Mouse (Mus musculus) ovary, adult 2 months (tissue): ENCODE data around the gene Krtap9-1. TPM values are rescaled to one million over a fixed set of nuclear protein-coding genes. Genes with fewer than 3 reads are reported as not detected.

Source experiments
- polyA plus RNA-seq: library from polyadenylated mRNA; depleted of rRNA; stranded (reverse); fragments of >200 nt; gene quantifications from 2 replicates; pipeline ENCODE4 v1.2.3, GENCODE M21; 2012; rRNA removed

The Krtap9-1 gene
- not detected in 2 replicates for polyA plus RNA-seq

GRCm38 (mm10) chr11:99873089-99873488 lies at the start of gene Krtap9-1:
Gene Krtap9-1 (plus strand): TSS chr11:99873389.

GRCm38 (mm10) chr11:99837966-99838365 lies 35.2 kb upstream of the Krtap9-1 start, which contains the start of gene 2300003K06Rik:
Gene 2300003K06Rik (minus strand): TSS chr11:99838066.

GRCm38 (mm10) chr11:99851508-99851907 lies 21.7 kb upstream of the Krtap9-1 start, which contains the start of gene Krtap4-16:
Gene Krtap4-16 (minus strand): TSS chr11:99851608.

GRCm38 (mm10) chr11:99857617-99858016 lies 15.6 kb upstream of the Krtap9-1 start, which contains the start of gene Gm11568:
Gene Gm11568 (plus strand): TSS chr11:99857917.

DNA sequence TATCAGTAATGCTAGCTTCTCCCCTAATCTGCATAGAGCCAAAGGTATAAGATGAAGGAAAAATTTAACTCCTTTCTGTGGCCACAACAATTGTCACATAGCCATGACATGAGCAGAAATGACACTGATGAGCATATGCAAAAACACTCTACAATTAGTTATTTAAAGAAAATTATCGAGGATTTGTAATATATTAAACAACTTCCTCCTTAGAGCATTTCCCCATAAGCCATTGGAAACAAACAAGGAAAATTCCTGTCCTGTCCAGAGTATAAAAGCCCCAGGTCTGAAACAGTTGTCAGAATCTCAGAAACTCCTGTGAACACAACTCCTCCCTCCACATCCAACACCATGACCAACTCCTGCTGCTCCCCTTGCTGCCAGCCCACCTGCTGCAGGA lies 9.0 kb upstream of the Krtap9-1 start, which contains the start of gene Gm11559:
Gene Gm11559, plus strand, starts transcription at position 301 of the 400 bp plus-strand sequence.

GRCm38 (mm10) chr11:99878887-99879286 lies 5.7 kb downstream of the Krtap9-1 start, which contains the start of gene Gm11567:
Gene Gm11567 (plus strand): TSS chr11:99879187.

GRCm38 (mm10) chr11:99907620-99908019 lies 34.4 kb downstream of the Krtap9-1 start, which contains the start of gene Krtap31-1:
Gene Krtap31-1 (plus strand): TSS chr11:99907920.

DNA sequence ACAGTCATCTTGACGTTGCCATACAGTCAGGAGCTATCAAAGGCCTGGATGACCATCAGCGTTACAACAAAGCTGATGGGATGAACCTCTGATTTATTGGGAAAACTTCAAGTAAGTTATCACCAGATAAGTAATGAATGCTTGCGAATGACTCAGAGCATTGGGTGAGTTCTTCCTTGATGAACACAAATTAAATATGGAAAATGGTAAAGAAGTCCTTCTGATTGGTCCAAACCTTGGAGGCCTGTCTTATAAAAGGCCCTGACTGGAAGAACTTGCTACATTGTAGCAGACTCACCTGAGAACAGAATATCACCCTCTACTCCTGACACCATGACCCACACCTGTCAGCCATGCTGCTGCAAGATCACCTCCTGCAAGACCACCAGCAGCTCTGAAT lies 41.3 kb downstream of the Krtap9-1 start, which contains the start of gene Gm11565:
Gene Gm11565, plus strand, starts transcription at position 301 of the 400 bp plus-strand sequence.

Other genes with a start within 250 kb of the Krtap9-1 start
- not detected in 2 replicates for gene Krtap4-1, start 245.2 kb upstream of the Krtap9-1 start, polyA plus RNA-seq
- gene Krtap4-2, start 238.3 kb upstream of the Krtap9-1 start, polyA plus RNA-seq, result not detected in 2 replicates
- gene Krtap4-7, start 229.3 kb upstream of the Krtap9-1 start, polyA plus RNA-seq, result not detected in 2 replicates
- not detected in 2 replicates for gene Gm11555, start 223.2 kb upstream of the Krtap9-1 start, polyA plus RNA-seq
- not detected in 2 replicates for gene Gm11563, start 214.4 kb upstream of the Krtap9-1 start, polyA plus RNA-seq
- 0.18 and 0.26 TPM in 2 replicates for gene Krtap4-6, start 207.4 kb upstream of the Krtap9-1 start, polyA plus RNA-seq
- gene Gm14190, start 182.6 kb upstream of the Krtap9-1 start, polyA plus RNA-seq, result not detected in 2 replicates
- not detected in 2 replicates for gene Gm14180, start 139.1 kb upstream of the Krtap9-1 start, polyA plus RNA-seq
- not detected in 2 replicates for gene Gm11595, start 100.5 kb upstream of the Krtap9-1 start, polyA plus RNA-seq
- gene Krtap4-8, start 92.7 kb upstream of the Krtap9-1 start, polyA plus RNA-seq, result not detected in 2 replicates
- gene Krtap4-9, start 88.2 kb upstream of the Krtap9-1 start, polyA plus RNA-seq, result not detected in 2 replicates
- not detected in 2 replicates for gene Gm11596, start 79.9 kb upstream of the Krtap9-1 start, polyA plus RNA-seq
- not detected in 2 replicates for gene Gm11569, start 74.5 kb upstream of the Krtap9-1 start, polyA plus RNA-seq
- gene Gm11554, start 68.9 kb upstream of the Krtap9-1 start, polyA plus RNA-seq, result not detected in 2 replicates
- not detected in 2 replicates for gene Krtap4-13, start 63.5 kb upstream of the Krtap9-1 start, polyA plus RNA-seq
- not detected in 2 replicates for gene Gm11564, start 57.7 kb upstream of the Krtap9-1 start, polyA plus RNA-seq
- gene 2300003K06Rik, start 35.3 kb upstream of the Krtap9-1 start, polyA plus RNA-seq, result not detected in 2 replicates
- gene Krtap4-16, start 21.8 kb upstream of the Krtap9-1 start, polyA plus RNA-seq, result not detected in 2 replicates
- gene Gm11568, start 15.5 kb upstream of the Krtap9-1 start, polyA plus RNA-seq, result not detected in 2 replicates
- gene Gm11559, start 8.9 kb upstream of the Krtap9-1 start, polyA plus RNA-seq, result not detected in 2 replicates
- gene Gm11567, start 5.8 kb downstream of the Krtap9-1 start, polyA plus RNA-seq, result not detected in 2 replicates
- not detected in 2 replicates for gene Krtap31-1, start 34.5 kb downstream of the Krtap9-1 start, polyA plus RNA-seq
- not detected in 2 replicates for gene Gm11565, start 41.4 kb downstream of the Krtap9-1 start, polyA plus RNA-seq
- gene Krtap31-2, start 62.9 kb downstream of the Krtap9-1 start, polyA plus RNA-seq, result not detected in 2 replicates
- gene Krtap9-5, start 75.1 kb downstream of the Krtap9-1 start, polyA plus RNA-seq, result not detected in 2 replicates
- gene Krtap29-1, start 105.7 kb downstream of the Krtap9-1 start, polyA plus RNA-seq, result not detected in 2 replicates
- not detected in 2 replicates for gene Krtap16-1, start 113.2 kb downstream of the Krtap9-1 start, polyA plus RNA-seq
- 0.23 TPM in 1 of 2 replicates, not detected in the other for gene Krtap17-1, start 120.6 kb downstream of the Krtap9-1 start, polyA plus RNA-seq
- gene Krt33a, start 142.8 kb downstream of the Krtap9-1 start, polyA plus RNA-seq, result not detected in 2 replicates
- not detected in 2 replicates for gene Krt33b, start 156.5 kb downstream of the Krtap9-1 start, polyA plus RNA-seq
- gene Krt34, start 168.2 kb downstream of the Krtap9-1 start, polyA plus RNA-seq, result not detected in 2 replicates
- not detected in 2 replicates for gene Krt31, start 177.2 kb downstream of the Krtap9-1 start, polyA plus RNA-seq
- gene Krt32, start 214.8 kb downstream of the Krtap9-1 start, polyA plus RNA-seq, result not detected in 2 replicates
- gene Krt35, start 222.9 kb downstream of the Krtap9-1 start, polyA plus RNA-seq, result 0.07 TPM in 1 of 2 replicates, not detected in the other
- gene Krt36, start 232.2 kb downstream of the Krtap9-1 start, polyA plus RNA-seq, result 0.52 and 1.2 TPM in 2 replicates
- 1.1 and 1.3 TPM in 2 replicates for gene Krt13, start 248.2 kb downstream of the Krtap9-1 start, polyA plus RNA-seq